Mouse (Mus musculus): ENCODE results near the gene Naip2. TPM values are rescaled to one million over a fixed set of nuclear protein-coding genes. Genes with fewer than 3 reads are reported as not detected.

Naip2 gene
- 3.9 to 4.5 TPM (median 4.3 TPM) in 4 replicates for total RNA-seq (2023; ENCODE audit: inconsistent age)

GRCm38 (mm10) chr13:100201659-100202333, at the start of gene Naip2:
Gene Naip2, minus strand, starts transcription at chr13:100202092.

DNA sequence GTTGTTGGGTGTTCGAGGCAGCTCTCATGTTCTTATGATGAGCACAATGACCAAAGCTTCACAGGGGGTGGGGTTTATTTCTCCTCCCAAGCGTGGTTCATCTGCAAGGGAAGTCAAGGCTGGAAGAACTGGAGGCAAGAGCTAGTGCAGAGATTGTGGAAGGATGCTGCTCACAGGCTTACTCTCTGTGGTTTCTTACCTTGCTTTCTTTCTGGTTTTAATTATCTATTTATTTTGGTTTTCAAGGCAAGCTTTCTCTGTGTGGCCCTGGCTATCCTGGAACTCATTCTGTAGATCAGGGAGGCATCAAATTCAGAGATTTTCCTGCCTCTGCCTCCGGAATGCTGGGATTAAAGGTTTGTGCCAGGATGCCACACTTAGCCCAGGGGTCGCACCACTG, 44.3 kb upstream of the Naip2 start, which contains the start of gene Naip5:
TSS of gene Naip5 (minus strand) at position 101 of the 400 bp plus-strand sequence.

DNA sequence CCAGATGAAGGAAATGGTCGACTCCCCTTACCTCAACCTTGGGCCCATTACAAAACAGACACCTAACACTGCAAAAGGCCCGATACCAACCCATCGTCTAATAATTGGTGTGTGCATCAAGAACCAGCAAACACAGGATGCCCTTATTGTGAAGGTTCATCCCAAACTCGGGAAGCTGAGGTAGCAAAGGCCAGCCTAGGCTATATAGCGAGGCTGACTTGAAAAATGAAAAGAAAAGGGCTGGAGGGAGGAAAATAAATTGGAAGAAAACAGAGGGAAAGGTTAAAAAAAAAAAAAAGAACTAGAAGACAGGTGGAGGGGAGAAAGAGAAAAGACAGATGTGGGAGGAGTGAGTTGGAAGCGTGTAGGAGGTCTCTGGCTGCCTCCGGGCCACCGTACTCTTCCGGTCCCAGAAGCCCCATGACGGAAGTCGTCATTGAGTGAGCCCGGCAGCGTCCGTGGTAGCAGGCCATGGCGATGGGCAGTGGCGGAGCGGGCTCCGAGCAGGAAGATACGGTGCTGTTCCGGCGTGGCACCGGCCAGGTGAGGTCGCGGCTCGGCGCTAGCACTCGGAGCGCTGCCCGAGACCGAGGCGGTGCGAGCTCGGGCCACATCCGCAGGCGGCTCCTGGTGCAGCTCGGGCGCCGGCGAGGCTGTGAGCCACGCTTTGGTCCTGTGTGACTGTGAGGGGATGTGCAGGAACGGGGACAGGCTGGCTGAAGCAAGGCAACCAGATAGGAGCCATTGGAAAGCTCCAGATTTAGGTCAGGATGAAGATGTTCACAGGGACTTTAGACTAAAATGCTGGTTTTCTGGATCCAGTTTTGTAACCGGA, 77.3 kb downstream of the Naip2 start, which contains the start of gene Smn1:
TSS of gene Smn1 (plus strand) at position 430 of the 835 bp plus-strand sequence.

GRCm38 (mm10) chr13:100107652-100108472, 94.0 kb downstream of the Naip2 start, which contains the start of gene Serf1:
Gene Serf1, plus strand, starts transcription at chr13:100108012.

DNA sequence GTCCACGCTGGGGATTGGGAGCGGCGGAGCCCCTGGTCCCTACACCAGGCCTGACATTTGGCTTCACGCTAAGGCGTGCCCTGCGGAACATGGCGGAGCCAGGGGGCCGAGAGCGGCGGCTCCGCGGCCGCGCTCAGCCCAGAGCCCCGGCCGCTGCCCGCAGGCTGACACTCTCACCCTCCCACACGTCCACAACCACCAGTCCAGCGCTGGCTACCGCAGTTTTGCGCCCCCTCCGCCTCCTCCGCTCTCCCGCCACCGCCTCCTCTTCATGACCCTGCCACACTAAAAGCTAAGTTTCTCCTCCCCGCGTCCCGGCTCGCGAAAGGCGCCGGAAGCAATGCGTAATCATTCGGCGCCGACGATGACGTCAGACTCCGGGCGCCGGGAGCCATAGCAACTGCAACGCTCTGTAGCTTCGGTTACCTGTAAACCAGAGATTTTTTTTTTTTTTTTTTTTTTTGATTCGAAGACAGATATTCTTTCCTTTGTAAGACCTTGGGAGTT, 98.1 kb downstream of the Naip2 start, which contains the start of gene Bdp1:
TSS of gene Bdp1 (minus strand) at position 323 of the 507 bp plus-strand sequence.

Other genes starting within 250 kb of the Naip2 start
- gene Mccc2, start 186.5 kb downstream of the Naip2 start, total RNA-seq (2023; ENCODE audit: inconsistent age), result 16.2 to 20.9 TPM (median 19.7 TPM) in 4 replicates
- gene Bdp1, start 98.0 kb downstream of the Naip2 start, total RNA-seq (2023; ENCODE audit: inconsistent age), result 70.0 to 97.5 TPM (median 79.9 TPM) in 4 replicates
- gene Serf1, start 94.1 kb downstream of the Naip2 start, total RNA-seq (2023; ENCODE audit: inconsistent age), result 1.3 to 2.7 TPM (median 1.7 TPM) in 3 of 4 replicates, not detected in the other
- 67.4 to 85.3 TPM (median 73.8 TPM) in 4 replicates for gene Smn1, start 77.2 kb downstream of the Naip2 start, total RNA-seq (2023; ENCODE audit: inconsistent age)
- 6.8 to 8.0 TPM (median 7.2 TPM) in 4 replicates for gene Naip5, start 44.2 kb upstream of the Naip2 start, total RNA-seq (2023; ENCODE audit: inconsistent age)
- gene Naip6, start 115.6 kb upstream of the Naip2 start, total RNA-seq (2023; ENCODE audit: inconsistent age), result 3.6 to 4.6 TPM (median 4.1 TPM) in 4 replicates

Measured in B cell, adult (primary cell).